ENCODE assay signal across 11 mouse cellular contexts in genomic region chr1:63272125-63272675, GRCm38 (mm10). TPM values are rescaled to one million over a fixed set of nuclear protein-coding genes. Genes with fewer than 3 reads are reported as not detected.
DNase-seq lines count a peak whose midpoint lies in the region; ATAC-seq lines count a peak whose summit lies in the region.
"Had no signal": no experiment of that assay in that cellular context is flagged by ENCODE, and none has a peak within 500 bp of the region (broad histone marks: within the 10 kb centered on the region; RNA-seq: fewer than 3 reads in every experiment).

No protein-coding gene starts in this region.

- WGBS in neural tube, embryonic 11.5 days = 39% methylated on average over 8 of the region's 8 CpGs
- WGBS in embryonic facial prominence, embryonic 14.5 days = 21% methylated on average over 8 of the region's 8 CpGs
- WGBS in hindbrain, embryonic 16.5 days = 29% methylated on average over 8 of the region's 8 CpGs
- 39% methylated on average over 8 of the region's 8 CpGs for WGBS in neural tube, embryonic 13.5 days

- H3K9ac ChIP-seq in neural tube, embryonic 11.5 days (ENCODE audit: low read length) = no peak overlapping the region
- H3K9ac ChIP-seq in embryonic facial prominence, embryonic 14.5 days (ENCODE audit: low read depth, low read length) = no peak overlapping the region
- no peak overlapping the region for H3K9ac ChIP-seq in hindbrain, embryonic 16.5 days (ENCODE audit: low read depth, low read length)
- H3K9ac ChIP-seq in neural tube, embryonic 13.5 days = no peak overlapping the region

- peak overlapping the region; percentile 49; the same call in 1 of the 2 replicates for H3K4me2 ChIP-seq in neural tube, embryonic 11.5 days (ENCODE audit: low read depth)
- peak overlapping the region; percentile 56 for H3K4me2 ChIP-seq in embryonic facial prominence, embryonic 14.5 days (ENCODE audit: low read depth, low read length)
- peak overlapping the region; percentile 64 for H3K4me2 ChIP-seq in hindbrain, embryonic 16.5 days (ENCODE audit: low read length)
- peak overlapping the region; percentile 55; the same call in 1 of the 2 replicates for H3K4me2 ChIP-seq in neural tube, embryonic 13.5 days

- no peak overlapping the region for H3K27ac ChIP-seq in neural tube, embryonic 11.5 days (ENCODE audit: low read depth, low read length)
- H3K27ac ChIP-seq in embryonic facial prominence, embryonic 14.5 days (replicated peaks; ENCODE audit: low read depth, low read length) = peak overlapping the region; percentile 88
- H3K27ac ChIP-seq in hindbrain, embryonic 16.5 days (ENCODE audit: low read depth, low read length) = no peak overlapping the region
- H3K27ac ChIP-seq in neural tube, embryonic 13.5 days (replicated peaks) = no peak overlapping the region

- peaks cover 74% of the 10 kb centered on the region for H3K27me3 ChIP-seq in neural tube, embryonic 11.5 days (ENCODE audit: control insufficient read depth, insufficient read depth, low read length)
- H3K27me3 ChIP-seq in embryonic facial prominence, embryonic 14.5 days (replicated peaks; ENCODE audit: control insufficient read depth, insufficient read depth, low read length) = peaks cover 81% of the 10 kb centered on the region
- peaks cover 34% of the 10 kb centered on the region for H3K27me3 ChIP-seq in hindbrain, embryonic 16.5 days (replicated peaks; ENCODE audit: control insufficient read depth, insufficient read depth, low read length)
- H3K27me3 ChIP-seq in neural tube, embryonic 13.5 days = peaks cover 82% of the 10 kb centered on the region

- DNase-seq in neural tube, embryonic 11.5 days (ENCODE audit: low spot score) = no peak
- DNase-seq in neural tube, embryonic 10.5 days (ENCODE audit: extremely low spot score, low spot score) = no peak
- DNase-seq in embryonic facial prominence, embryonic 14.5 days (ENCODE audit: low spot score) = no peak
- DNase-seq in thymus, postnatal 25 days = no peak
- no peak for DNase-seq in left cerebral cortex, postnatal 14 days (ENCODE audit: low spot score in 2 of 2)
- no peak for DNase-seq in urinary bladder, postnatal 10 days (ENCODE audit: low spot score)
- DNase-seq: heart, postnatal 10 days had no signal

- no peaks in the 10 kb centered on the region for H3K36me3 ChIP-seq in neural tube, embryonic 11.5 days (ENCODE audit: control insufficient read depth, insufficient read depth, low read length)
- no peaks in the 10 kb centered on the region for H3K36me3 ChIP-seq in embryonic facial prominence, embryonic 14.5 days (ENCODE audit: control insufficient read depth, insufficient read depth, low read length)
- H3K36me3 ChIP-seq in hindbrain, embryonic 16.5 days (ENCODE audit: control insufficient read depth, insufficient read depth, low read length) = no peaks in the 10 kb centered on the region
- H3K36me3 ChIP-seq in neural tube, embryonic 13.5 days = no peaks in the 10 kb centered on the region
- H3K36me3 ChIP-seq: G1E had no signal

- intact Hi-C loops in left cerebral cortex, postnatal 14 days (cut with DNase I) = loop anchor here (10.0 kb wide), 1 partner anchor 173 kb away; the partner anchor contains the start of gene Adam23

- no peaks in the 10 kb centered on the region for H3K4me1 ChIP-seq in neural tube, embryonic 11.5 days (ENCODE audit: control insufficient read depth, insufficient read depth, low read length)
- no peaks in the 10 kb centered on the region for H3K4me1 ChIP-seq in embryonic facial prominence, embryonic 14.5 days (ENCODE audit: control insufficient read depth, insufficient read depth, low read length)
- no peaks in the 10 kb centered on the region; the same call in 1 of the 2 replicates for H3K4me1 ChIP-seq in hindbrain, embryonic 16.5 days (ENCODE audit: control insufficient read depth, insufficient read depth, low read depth, low read length)
- H3K4me1 ChIP-seq in neural tube, embryonic 13.5 days (replicated peaks) = no peaks in the 10 kb centered on the region

- no peak overlapping the region for H3K4me3 ChIP-seq in neural tube, embryonic 11.5 days (ENCODE audit: low read depth, low read length)
- H3K4me3 ChIP-seq in embryonic facial prominence, embryonic 14.5 days (ENCODE audit: low read depth, low read length) = peak overlapping the region; percentile 64
- peak overlapping the region; percentile 63; the same call in 1 of the 2 replicates for H3K4me3 ChIP-seq in hindbrain, embryonic 16.5 days (ENCODE audit: low read length)
- H3K4me3 ChIP-seq in neural tube, embryonic 13.5 days = peak overlapping the region; percentile 61; the same call in 1 of the 2 replicates
- H3K4me3 ChIP-seq: myocyte had no signal

- no peaks in the 10 kb centered on the region for H3K9me3 ChIP-seq in neural tube, embryonic 11.5 days (ENCODE audit: control insufficient read depth, low read length)
- no peaks in the 10 kb centered on the region for H3K9me3 ChIP-seq in embryonic facial prominence, embryonic 14.5 days (ENCODE audit: control insufficient read depth, low read length)
- no peaks in the 10 kb centered on the region for H3K9me3 ChIP-seq in hindbrain, embryonic 16.5 days (ENCODE audit: control insufficient read depth, low read length)
- H3K9me3 ChIP-seq in neural tube, embryonic 13.5 days = no peaks in the 10 kb centered on the region

- no peak for ATAC-seq in neural tube, embryonic 11.5 days (ENCODE audit: insufficient read depth, low FRiP score, low TSS enrichment)
- no peak for ATAC-seq in embryonic facial prominence, embryonic 14.5 days (ENCODE audit: low read depth)
- no peak for ATAC-seq in hindbrain, embryonic 16.5 days
- no peak for ATAC-seq in neural tube, embryonic 13.5 days (ENCODE audit: low read depth)

RNA-seq across cellular contexts. Expression of gene Zdbf2, which starts 0.9 kb away (rescaled TPM):
- polyA plus RNA-seq in neural tube, embryonic 11.5 days (2014; fragmentation: Nextera tagmentation; extraction: Ambion mirVana) = 10.8 and 12.2 TPM in 2 replicates
- polyA plus RNA-seq in embryonic facial prominence, embryonic 14.5 days (2014; fragmentation: Nextera tagmentation; extraction: Ambion mirVana) = 25.7 and 30.6 TPM in 2 replicates
- polyA plus RNA-seq in hindbrain, embryonic 16.5 days (2015; fragmentation: Nextera tagmentation; extraction: Ambion mirVana) = 28.7 and 36.3 TPM in 2 replicates
- polyA plus RNA-seq in neural tube, embryonic 13.5 days (2015; fragmentation: Nextera tagmentation; extraction: Ambion mirVana) = 19.0 and 26.5 TPM in 2 replicates
- total RNA-seq in left cerebral cortex, postnatal 14 days (2021) = 10 to 100 TPM; 17.3 to 24.2 TPM
- polyA plus RNA-seq: G1E had no signal

RNA-seq across cellular contexts. Expression of gene Gpr1, which starts 57.9 kb away (rescaled TPM):
- polyA plus RNA-seq in neural tube, embryonic 11.5 days (2014; fragmentation: Nextera tagmentation; extraction: Ambion mirVana) = 0.41 and 0.45 TPM in 2 replicates
- 0.41 and 0.64 TPM in 2 replicates for polyA plus RNA-seq in embryonic facial prominence, embryonic 14.5 days (2014; fragmentation: Nextera tagmentation; extraction: Ambion mirVana)
- 0.86 and 1.0 TPM in 2 replicates for polyA plus RNA-seq in hindbrain, embryonic 16.5 days (2015; fragmentation: Nextera tagmentation; extraction: Ambion mirVana)
- polyA plus RNA-seq in neural tube, embryonic 13.5 days (2015; fragmentation: Nextera tagmentation; extraction: Ambion mirVana) = 0.59 and 1.1 TPM in 2 replicates
- under 1 TPM; 0.29 to 0.63 TPM for total RNA-seq in left cerebral cortex, postnatal 14 days (2021)
